Mouse (Mus musculus): ENCODE measurements around the gene Rps6ka2. TPM values are rescaled to one million over a fixed set of nuclear protein-coding genes. Genes with fewer than 3 reads are reported as not detected.

Rps6ka2 gene
- total RNA-seq, 2 experiments from 2014 or later, result 10.3 to 17.6 TPM

Other genes with a start within 250 kb of the Rps6ka2 start
- 10 to 100 TPM; 38.9 to 47.7 TPM for gene Rsph3b, start 221.4 kb upstream of the Rps6ka2 start, total RNA-seq (2021)
- 10 to 100 TPM; 14.7 to 19.2 TPM for gene Tagap1, start 209.0 kb upstream of the Rps6ka2 start, total RNA-seq (2021)
- 100 to 1,000 TPM; 415 to 511 TPM for gene Rnaset2b, start 199.5 kb upstream of the Rps6ka2 start, total RNA-seq (2021)
- under 1 TPM in 1 of 2 experiments, not detected in 1; 0.43 TPM for gene Gm49721, start 191.2 kb upstream of the Rps6ka2 start, total RNA-seq (2021)
- not detected for gene Gm1604a, start 144.5 kb upstream of the Rps6ka2 start, total RNA-seq (2021)
- under 1 TPM in 1 of 2 experiments, not detected in 1; 0.13 TPM for gene Tcp10a, start 154.5 kb downstream of the Rps6ka2 start, total RNA-seq (2021)
- gene Ttll2, start 182.6 kb downstream of the Rps6ka2 start, total RNA-seq (2021), result under 1 TPM in 1 of 2 experiments, not detected in 1; 0.20 TPM
- gene Gm49630, start 201.9 kb downstream of the Rps6ka2 start, total RNA-seq (2021), result not detected
- 1 to 10 TPM in 1 of 2 experiments, under 1 TPM in 1; 0.23 to 4.0 TPM for gene Unc93a2, start 215.3 kb downstream of the Rps6ka2 start, total RNA-seq (2021)

All from adrenal gland, postnatal 36 days (tissue).